Mouse (Mus musculus) gastrocnemius, adult 8-10 months (tissue): ENCODE results near the gene Shisa5. TPM values are rescaled to one million over a fixed set of nuclear protein-coding genes. Genes with fewer than 3 reads are reported as not detected.

Source experiments
- DNase-seq, 2 experiments: peaks; one replicate each; pipeline ENCODE4 v3.0.0; 2022; ENCODE audit warnings: low spot score in 2 of 2
- total RNA-seq, 4 experiments: library from RNA; stranded (reverse); gene quantifications; 2 replicates each; pipeline ENCODE4 v1.2.4; 2022

Shisa5 gene
- total RNA-seq, 4 experiments from 2014 or later, result 7.0 to 11.8 (median 9.1) TPM

DNA sequence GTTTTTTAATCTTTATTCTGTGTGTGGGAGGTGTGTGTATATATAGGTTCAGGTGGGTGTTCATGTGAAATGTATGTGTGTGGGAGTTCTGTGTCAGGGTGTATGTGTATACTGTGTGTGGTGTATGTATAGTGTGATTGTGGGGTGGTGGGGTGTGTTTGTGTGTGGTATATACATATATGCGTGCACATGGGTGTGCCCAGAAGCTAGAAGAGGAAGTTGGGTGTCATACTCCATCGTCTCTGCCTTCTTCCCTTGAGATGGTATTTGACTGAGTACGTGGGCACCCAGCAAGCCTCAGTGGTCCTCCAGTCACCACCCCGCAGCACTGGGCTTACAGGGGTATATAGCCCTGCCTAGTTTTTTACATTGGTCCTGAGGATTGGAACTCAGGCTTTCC lies 16.9 kb upstream of the Shisa5 start:
- DNase-seq, result no peak

DNA sequence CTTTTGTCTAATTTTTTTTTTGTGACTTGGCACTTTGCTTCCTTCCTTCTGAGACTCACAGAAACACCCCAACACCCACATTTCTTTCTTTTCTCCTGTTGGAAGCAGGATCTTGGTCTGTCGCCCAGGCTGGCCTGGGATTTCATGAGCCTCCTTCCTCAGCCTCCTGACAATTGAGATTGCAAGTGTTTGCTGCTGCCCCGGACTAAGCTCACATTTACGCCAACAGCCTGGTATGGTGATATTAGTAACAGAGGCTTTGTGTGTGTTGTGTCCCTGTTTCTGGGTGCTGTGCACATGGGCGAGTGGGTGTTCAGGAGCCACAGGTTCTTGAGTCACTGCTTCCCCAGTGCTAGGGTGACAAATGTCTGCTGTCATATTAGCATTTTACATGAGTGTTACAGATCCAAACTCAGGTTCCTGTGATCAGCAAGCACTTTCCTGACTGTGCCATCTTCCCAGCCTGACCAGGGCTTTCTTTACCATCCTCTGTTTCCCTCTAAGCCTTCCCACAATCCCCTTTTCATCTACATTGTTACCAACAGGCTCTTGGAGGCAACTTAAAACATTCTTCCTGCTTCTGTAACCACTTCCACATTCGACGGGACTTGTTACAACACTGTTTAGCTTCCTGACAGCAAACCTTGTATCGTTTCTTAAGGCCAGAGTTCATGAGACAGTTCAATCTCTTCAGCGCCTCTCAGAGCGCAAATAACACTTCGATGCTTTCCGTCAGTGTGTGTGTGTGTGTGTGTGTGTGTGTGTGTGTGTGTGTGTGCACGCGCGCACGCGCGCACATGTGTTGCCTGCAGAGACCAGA lies 15.3 kb upstream of the Shisa5 start:
- no peak for DNase-seq

DNA sequence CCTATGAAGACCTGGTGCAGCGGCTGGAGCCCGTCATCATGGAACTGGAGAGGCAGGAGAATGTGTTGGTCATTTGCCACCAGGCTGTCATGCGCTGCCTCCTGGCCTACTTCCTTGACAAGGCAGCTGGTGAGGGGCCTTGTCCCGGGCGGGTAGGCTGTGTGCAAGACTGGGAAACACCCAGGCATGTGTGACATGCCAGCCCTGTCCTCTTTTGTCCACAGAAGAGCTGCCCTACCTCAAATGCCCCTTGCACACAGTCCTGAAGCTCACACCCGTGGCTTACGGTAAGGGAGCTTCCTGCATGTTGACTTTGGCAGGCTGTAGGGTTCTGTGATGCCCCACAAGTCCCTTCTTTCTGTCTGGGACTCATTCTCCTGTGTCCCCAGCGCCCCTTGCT lies 10.8 kb upstream of the Shisa5 start:
- peak in 1 of 2 experiments; percentile 61 for DNase-seq

DNA sequence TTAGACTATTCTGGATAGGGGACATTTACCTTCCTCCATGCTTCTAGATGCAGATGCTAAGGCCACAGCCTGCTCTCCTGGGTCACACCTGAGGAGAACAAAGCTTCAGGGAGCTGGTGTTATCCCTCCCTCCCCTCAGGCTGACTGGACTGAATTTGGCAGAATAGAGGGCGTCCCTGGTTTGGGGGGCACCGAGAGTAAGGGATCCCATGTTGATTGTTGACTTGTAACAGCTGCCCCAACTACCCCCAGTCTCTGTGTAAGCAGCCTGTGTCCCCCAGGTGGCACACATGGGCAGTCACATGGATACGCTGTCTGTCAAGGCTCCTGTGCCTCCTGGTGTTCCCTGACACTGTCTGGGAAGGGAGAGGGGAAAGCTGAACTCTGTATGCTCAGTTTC lies 9.9 kb upstream of the Shisa5 start:
- no peak for DNase-seq

DNA sequence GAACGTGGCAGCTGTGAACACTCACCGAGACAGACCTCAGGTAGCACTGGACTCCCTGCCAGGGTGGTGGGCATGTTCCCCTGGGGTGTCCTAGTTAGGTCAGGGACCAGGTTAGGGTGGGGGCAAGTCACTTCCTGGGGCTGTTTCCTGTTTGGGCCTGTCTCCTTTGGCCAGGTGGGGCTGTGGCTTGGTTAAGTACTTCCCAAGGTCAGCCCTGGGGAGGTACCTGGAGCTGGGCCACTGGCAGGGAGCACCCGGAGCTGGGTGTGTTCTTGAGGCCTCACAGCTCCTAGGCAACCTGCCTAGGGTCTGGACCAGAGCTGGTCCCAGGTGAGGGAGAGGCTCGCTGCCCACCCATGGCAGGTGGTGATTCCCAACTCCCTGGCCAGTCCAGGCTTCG lies 9.4 kb upstream of the Shisa5 start:
- no peak for DNase-seq

DNA sequence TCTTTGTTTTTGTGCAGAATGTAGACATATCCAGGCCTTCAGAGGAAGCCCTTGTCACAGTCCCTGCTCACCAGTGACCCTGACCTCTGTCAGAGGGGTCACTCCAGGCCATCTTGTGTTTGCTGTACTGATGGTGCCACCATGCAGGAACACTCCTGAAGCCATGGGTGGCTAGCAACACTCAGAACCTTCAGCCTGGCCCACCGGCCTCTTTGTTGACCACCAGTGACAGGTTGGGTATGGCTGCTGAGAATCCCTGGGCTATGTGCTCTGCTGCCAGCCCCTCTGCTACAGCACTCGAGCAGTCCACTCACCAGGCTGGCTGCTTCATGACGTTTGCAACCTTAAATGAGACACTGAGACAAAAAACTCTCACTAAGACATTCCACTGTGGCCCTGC lies 8.1 kb upstream of the Shisa5 start:
- no peak for DNase-seq

DNA sequence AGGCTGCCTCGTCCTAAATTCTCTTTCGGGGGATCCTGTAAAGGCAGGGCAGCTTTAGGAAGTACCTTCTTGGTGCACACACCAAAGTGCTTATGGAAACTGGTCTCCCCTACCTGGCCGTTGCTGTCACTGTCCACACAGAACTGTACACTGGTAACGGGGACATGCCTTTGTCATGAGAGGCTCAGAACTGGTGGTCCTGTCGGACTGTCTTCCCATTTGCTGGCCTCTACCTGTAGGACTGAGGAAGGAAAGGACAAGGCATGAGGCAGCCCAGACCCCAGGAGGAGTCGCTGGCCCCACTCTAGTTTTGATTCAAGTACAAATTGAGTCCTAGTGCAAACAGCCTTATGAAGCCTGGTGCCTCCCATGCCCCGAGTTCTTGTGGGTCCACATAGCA lies 7.4 kb upstream of the Shisa5 start:
- no peak for DNase-seq

DNA sequence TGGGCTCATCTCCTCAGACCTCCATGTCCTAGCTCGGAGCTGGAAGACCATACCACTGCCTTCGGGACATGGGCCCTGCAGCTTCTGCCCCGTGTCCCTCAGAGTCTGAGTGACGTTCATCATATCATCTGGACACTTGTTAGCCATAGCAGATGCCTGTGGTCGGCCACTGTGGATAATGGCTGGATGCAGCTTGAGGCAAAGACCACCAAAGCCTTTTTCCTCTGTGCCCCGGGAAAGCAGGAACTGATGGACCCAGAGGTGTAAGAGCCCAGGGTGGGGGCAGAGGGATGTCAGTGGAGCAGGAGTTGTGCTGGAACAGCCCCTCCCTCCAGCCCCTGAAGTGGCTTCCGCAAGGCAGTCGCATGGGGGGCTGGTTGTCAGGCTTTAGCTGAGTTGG lies 6.7 kb upstream of the Shisa5 start:
- no peak for DNase-seq

DNA sequence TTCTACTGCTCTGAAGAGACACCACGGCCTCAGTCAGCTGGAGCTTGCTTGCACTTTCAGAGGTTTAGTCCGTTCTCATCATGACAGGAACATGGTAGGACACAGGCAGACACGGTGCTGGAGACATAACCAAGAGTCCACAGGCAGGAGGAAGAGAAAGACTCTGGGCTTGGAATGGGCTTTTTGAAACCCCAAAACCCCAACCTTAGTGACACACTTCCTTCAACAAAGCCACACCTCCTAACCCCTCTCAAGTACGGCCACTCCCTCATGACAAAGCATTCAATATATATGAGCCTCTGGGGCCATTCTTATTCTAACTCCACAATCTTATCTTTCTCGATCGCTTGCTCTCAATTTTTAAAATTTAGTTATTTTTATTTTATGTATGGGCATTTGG lies 5.9 kb upstream of the Shisa5 start:
- no peak for DNase-seq

DNA sequence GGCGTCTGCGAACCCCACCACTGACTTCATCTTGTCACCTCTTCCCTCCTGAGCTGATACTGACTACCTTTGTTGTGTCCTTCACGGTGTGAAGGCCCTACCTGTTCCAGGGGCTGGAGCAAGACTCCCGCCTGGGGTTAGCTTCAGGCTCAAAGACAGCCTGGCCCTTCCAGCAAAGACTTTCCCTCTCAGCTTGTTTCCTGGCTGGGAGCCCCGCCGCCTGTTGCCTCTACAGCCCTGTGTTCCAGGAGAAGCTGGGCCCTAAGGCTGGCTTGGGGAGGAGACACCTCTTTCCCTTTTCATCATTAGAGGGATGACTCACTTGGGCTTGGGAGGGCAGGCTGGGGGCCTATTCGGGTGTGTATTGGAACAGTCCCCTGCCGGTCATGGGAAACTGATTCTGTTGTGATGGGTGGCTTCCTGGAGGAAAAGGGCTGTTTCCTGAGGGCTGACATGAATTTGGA lies 568 bp downstream of the Shisa5 start:
- DNase-seq, result peak; percentile 41 to 55

DNA sequence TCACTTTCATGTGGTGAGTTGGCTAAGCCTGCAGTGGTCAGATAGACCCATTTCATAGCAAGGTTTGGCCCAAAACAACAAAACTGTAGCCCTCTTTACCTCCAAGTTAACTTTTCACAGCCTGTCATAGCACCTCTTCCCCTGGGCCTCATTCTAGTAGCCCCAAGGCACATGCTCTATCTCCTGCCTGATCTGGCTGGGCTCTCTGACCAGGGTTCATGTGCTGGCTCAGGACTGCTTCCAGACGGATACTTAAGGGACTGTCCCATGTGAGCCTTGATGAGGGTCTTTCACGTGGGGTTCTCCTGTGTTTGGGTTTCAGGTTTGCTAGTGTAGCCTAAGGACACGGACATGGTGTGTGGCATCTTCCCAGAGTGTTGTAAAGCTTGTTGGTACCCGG lies 1.3 kb downstream of the Shisa5 start:
- DNase-seq, result no peak

DNA sequence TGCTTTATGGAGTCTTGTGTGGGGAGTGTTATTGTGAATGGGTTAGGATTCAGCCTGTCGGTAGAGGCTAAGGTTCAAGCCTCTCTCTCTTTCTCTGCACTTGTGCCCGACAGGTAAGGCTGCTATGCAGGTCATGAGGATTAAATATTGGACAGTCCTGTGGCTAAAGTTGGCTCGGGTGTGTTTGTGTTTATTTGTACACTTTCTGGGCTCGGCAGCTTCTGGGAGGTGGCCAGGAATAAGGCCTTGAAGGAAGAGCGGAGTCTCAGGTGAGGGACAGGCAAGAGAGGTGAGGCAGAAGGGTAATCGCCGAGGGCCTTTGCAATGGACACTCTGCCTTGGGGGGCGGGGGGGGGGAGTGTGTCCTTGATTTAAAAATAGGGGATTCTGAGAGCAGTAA lies 1.9 kb downstream of the Shisa5 start:
- no peak for DNase-seq

DNA sequence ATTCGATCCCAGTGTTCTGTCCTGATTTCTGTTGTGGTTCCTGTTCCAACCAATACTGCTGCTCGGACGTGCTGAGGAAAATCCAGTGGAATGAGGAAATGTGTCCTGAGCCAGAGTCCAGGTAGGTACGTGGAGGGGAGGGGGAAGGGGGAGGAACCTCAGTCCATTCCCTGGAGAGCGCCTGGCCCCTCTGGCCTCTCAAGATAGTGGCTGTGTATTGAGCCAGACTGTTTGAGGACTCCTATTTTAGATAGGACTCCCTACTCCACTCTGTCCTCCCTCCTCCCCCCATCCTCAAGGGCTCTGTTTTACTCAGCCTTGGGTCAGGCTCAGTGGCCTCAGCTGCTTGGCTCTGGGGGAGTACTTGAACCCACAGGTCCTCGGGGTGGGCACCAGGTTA lies 2.5 kb downstream of the Shisa5 start:
- DNase-seq, result no peak

DNA sequence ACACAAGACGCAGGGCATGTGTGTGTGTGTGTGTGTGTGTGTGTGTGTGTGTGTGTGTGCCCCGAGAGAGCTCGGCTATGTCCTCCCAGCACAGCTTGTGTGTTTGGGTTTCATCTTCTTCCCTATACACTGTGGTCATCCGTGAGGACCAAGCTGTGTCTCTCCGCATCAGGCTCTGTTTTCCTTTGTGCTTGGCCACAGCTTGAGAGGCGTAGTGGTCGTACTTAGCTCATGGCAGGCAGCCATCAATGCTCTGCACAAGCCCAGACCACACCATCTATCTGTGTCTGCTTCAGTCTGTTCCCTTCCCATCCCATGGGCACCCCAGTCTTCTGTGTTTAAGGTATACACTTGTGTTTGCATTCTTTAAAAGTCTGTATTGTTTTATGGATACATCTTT lies 3.0 kb downstream of the Shisa5 start:
- DNase-seq, result no peak

DNA sequence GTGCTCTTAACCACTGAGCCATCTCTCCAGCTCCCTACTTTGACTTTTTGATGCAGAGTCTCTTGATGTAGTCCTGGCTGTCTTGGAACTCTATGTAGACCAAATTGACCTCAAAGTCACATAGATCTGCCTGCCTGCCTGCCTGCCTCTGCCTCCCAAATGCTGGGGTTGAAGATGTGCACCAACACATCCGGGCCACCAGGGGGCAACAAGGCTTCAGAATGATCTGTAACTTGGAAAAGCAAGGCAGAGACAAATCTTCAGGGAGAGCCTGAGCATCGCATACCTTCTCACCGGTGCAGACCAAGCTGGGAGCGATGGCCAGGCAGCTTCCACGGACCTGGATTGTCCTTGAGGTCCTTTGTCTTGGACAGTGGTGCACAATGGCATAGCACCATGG lies 7.9 kb downstream of the Shisa5 start:
- DNase-seq, result peak in 1 of 2 experiments; percentile 38

DNA sequence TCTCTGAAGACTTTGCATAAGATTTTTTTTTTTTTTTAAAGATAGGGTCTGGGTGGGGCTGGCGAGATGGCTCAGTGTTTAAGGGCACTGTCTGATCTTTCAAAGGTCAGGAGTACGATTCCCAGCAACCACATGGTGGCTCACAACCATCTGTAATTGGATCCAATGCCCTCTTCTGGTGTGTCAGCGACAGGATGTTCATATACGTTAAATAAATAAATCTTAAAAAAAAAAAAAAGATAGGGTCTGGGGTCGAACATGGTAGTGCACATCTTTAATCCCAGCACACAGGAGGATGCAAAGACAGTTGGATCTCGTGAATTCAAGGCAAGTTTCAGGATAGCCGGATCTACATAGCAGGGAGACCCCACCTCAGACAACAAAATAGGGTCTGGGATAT lies 11.0 kb downstream of the Shisa5 start:
- DNase-seq, result no peak

DNA sequence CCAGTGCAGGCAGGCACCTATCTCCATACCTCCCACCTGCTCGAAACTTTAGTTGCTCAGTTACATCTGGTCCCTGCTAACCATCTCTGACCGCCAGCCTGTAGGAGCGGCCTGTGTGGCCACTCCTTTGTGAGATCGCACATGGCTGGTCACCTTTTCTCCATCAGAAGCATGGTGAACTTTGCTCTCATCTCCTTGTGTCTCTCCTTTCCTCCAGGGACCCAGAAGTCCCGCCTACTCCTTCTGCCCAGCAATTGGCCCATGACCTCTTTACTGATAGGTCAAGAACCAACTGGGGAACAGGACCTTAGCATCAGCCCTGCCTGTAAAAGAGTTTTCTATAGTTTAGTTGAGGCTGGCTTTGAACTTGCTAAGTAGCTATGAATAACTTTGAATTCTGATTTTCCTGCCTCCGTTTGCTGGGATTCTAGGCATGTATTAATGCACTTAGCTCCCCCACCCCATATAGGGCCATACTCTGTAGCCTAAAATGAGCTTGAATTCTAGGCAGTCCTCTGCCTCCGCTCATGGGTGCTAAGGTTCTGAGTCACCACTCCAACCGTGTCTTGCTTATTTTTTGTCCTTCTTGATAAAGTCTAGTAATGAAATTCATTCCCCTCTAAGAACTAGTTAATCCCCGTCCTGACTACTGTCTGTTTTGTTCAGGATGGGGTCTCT lies 11.8 kb downstream of the Shisa5 start:
- DNase-seq, result no peak

DNA sequence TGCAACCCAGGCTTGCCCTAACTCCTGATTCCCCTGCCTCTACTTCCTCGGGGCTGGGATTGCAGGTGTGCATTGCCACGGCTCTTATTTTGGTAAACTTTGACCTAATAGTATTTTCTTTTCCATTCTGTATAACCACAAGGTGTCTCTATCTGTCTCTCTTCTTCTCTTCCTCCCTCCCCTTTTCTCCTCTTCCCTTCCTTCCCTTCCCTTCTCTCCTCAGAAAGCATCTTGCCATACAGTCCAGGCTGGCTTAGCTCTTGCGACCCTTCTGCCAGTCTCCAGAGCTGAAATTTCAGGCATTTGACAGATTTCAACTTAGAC lies 12.3 kb downstream of the Shisa5 start:
- no peak for DNase-seq

DNA sequence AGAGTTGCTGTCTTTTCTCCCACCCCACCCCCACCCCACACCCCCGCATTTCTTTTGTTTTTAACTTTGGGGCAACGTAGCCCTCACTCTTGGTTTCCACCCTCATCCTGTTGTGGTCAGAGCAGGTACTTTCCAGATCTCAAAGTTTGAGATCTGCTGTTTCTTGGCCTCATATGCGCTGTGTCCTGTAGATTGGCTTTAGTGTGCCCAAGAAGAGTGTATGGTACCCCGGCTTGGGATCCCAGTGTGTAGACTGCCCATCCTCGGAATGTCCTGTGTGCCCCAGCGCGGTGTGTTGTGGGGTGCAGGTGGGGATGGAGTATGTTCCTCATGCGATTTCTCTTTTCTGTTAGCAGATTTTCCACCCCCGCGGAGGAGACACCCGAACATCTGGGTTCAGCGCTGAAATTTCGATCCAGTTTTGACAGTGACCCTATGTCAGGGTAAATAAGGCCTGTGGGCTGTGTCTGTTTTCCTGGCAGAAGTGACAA lies 12.7 kb downstream of the Shisa5 start:
- no peak for DNase-seq

DNA sequence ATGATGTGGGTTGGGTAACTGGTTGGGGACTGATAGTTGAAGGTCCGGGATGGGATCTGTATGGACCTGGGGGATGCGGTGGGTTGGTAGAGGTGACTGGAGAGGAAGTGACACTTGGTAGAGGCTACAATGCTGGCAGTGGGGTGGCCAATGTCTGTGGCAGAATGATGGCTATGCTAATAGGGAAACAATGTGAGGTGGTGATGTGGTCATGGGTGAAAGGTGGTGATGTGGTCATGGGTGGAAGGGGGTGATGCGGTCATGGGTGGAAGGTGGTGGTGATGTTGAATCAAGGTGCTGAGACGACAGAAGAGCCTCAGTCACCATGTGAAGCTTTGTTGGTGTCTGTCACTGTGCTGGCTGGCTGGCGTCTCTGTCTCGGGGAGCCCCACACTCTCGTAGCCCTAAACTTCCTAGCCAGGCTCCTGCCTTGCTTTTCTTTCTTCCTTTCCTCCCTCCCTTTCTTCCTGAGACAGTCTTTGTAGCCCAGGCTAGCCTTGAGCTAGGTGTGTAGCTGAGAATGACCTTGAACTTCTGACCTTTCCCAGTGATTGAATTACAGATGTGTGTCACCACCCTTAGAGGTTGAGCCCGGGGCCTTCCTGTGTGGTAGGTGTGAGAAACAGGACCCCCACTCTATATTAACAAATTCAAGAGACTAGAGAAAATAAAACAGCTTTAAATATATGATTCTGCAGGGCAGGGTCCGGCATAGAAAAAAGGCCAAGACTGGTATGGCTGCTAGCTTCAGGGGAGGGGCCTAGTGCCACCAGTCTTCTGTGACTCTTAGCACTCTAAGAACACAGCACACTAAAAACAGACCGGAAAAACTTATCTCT lies 13.5 kb downstream of the Shisa5 start:
- DNase-seq, result no peak

DNA sequence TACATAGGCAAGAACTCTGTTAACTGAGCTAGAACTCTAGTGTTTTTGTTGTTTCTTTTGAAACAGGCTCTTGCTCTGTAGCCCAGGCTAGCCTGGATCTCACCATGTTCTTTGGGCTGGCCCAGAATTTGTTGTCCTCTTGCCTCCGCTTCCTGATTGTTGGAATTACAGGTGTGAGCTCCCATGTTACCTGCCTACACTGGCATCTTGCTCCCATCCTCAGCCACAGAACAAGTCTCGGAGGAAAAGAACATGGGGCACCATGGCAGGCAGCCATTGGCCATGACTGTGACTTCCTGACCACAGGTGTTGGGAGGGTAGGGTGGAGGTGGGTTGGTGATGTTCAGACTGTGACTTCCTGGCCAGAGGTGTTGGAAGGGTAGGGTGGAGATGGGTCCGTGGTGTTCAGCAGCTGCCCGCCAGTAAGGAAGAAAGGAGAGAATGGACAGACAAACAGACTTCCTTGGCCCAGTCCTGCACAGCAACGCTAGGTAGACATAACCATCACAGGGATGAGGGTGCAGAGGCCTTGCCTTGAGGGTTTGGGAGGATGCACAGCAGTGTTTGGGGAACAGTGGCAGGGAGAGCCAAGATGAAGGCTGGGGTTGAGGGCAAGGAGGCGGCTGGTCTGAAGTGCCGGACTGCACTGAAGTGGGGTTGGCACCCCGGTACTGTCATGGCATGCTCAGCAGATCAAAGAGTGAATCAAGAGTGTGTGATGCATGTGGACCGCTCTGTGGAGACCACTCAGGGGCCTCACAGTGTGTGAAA lies 14.3 kb downstream of the Shisa5 start:
- DNase-seq, result no peak
